Mouse (Mus musculus): Measurements from ENCODE around the gene Clstn2.

Clstn2 gene

GRCm38 (mm10) chr9:98032573-98033272 is at the start of gene Clstn2:
Clstn2 (minus strand) TSS chr9:98033181.
- DNase-seq (ENCODE audit: extremely low spot score, low spot score): peak; percentile 84

- DNase-seq (ENCODE audit: extremely low spot score, low spot score): no peak
These were observed 34.8 kb upstream of the Clstn2 start for GRCm38 (mm10) chr9:98067767-98068166.

GRCm38 (mm10) chr9:98061646-98062045 is 28.7 kb upstream of the Clstn2 start:
- no peak for DNase-seq (ENCODE audit: extremely low spot score, low spot score)

GRCm38 (mm10) chr9:98057291-98057690 is 24.3 kb upstream of the Clstn2 start:
- DNase-seq (ENCODE audit: extremely low spot score, low spot score): no peak

GRCm38 (mm10) chr9:98051343-98051742 is 18.4 kb upstream of the Clstn2 start:
- DNase-seq (ENCODE audit: extremely low spot score, low spot score): no peak

- no peak for DNase-seq (ENCODE audit: extremely low spot score, low spot score)
These were observed 383 bp upstream of the Clstn2 start for GRCm38 (mm10) chr9:98033273-98033855.

GRCm38 (mm10) chr9:98031898-98032572 is 946 bp downstream of the Clstn2 start:
- DNase-seq (ENCODE audit: extremely low spot score, low spot score): peak; percentile 45

GRCm38 (mm10) chr9:98030715-98031114 is 2.3 kb downstream of the Clstn2 start:
- no peak for DNase-seq (ENCODE audit: extremely low spot score, low spot score)

GRCm38 (mm10) chr9:98025548-98025947 is 7.4 kb downstream of the Clstn2 start:
- DNase-seq (ENCODE audit: extremely low spot score, low spot score): no peak

GRCm38 (mm10) chr9:98023069-98023468 is 9.9 kb downstream of the Clstn2 start:
- no peak for DNase-seq (ENCODE audit: extremely low spot score, low spot score)

- no peak for DNase-seq (ENCODE audit: extremely low spot score, low spot score)
These were observed 13.1 kb downstream of the Clstn2 start for GRCm38 (mm10) chr9:98019876-98020275.

GRCm38 (mm10) chr9:98018687-98019086 is 14.3 kb downstream of the Clstn2 start:
- DNase-seq (ENCODE audit: extremely low spot score, low spot score): no peak

GRCm38 (mm10) chr9:98016576-98016975 is 16.4 kb downstream of the Clstn2 start:
- DNase-seq (ENCODE audit: extremely low spot score, low spot score): no peak

GRCm38 (mm10) chr9:97996349-97996748 is 36.6 kb downstream of the Clstn2 start:
- no peak for DNase-seq (ENCODE audit: extremely low spot score, low spot score)

- no peak for DNase-seq (ENCODE audit: extremely low spot score, low spot score)
These were observed 37.3 kb downstream of the Clstn2 start for GRCm38 (mm10) chr9:97995723-97996122.

- no peak for DNase-seq (ENCODE audit: extremely low spot score, low spot score)
These were observed 40.9 kb downstream of the Clstn2 start for GRCm38 (mm10) chr9:97992131-97992530.

- no peak for DNase-seq (ENCODE audit: extremely low spot score, low spot score)
These were observed 55.6 kb downstream of the Clstn2 start for GRCm38 (mm10) chr9:97977339-97977738.

- DNase-seq (ENCODE audit: extremely low spot score, low spot score): no peak
These were observed 58.1 kb downstream of the Clstn2 start for GRCm38 (mm10) chr9:97974801-97975347.

GRCm38 (mm10) chr9:97966691-97967090 is 66.3 kb downstream of the Clstn2 start:
- no peak for DNase-seq (ENCODE audit: extremely low spot score, low spot score)

- DNase-seq (ENCODE audit: extremely low spot score, low spot score): no peak
These were observed 75.5 kb downstream of the Clstn2 start for GRCm38 (mm10) chr9:97957508-97957907.

- no peak for DNase-seq (ENCODE audit: extremely low spot score, low spot score)
These were observed 76.4 kb downstream of the Clstn2 start for GRCm38 (mm10) chr9:97956407-97957106.
